Mouse (Mus musculus): Measurements from ENCODE around the gene Chn2.

The Chn2 gene

GRCm38 (mm10) chr6:54079881-54080280 lies 40.5 kb downstream of the Chn2 start:
- no peak for DNase-seq

- DNase-seq = no peak
Observed at GRCm38 (mm10) chr6:54080518-54081285, 41.3 kb downstream of the Chn2 start.

GRCm38 (mm10) chr6:54082576-54082975 lies 43.2 kb downstream of the Chn2 start:
- no peak for DNase-seq

- no peak for DNase-seq
Observed at GRCm38 (mm10) chr6:54084046-54084445, 44.7 kb downstream of the Chn2 start.

- no peak for DNase-seq
Observed at GRCm38 (mm10) chr6:54085009-54085408, 45.7 kb downstream of the Chn2 start.

- no peak for DNase-seq
Observed at GRCm38 (mm10) chr6:54088168-54088567, 48.8 kb downstream of the Chn2 start.

- no peak for DNase-seq
Observed at GRCm38 (mm10) chr6:54090822-54091221, 51.5 kb downstream of the Chn2 start.

- DNase-seq = no peak
Observed at GRCm38 (mm10) chr6:54092920-54093319, 53.6 kb downstream of the Chn2 start.

GRCm38 (mm10) chr6:54096147-54096761 lies 56.9 kb downstream of the Chn2 start:
- DNase-seq = no peak

GRCm38 (mm10) chr6:54096836-54097235 lies 57.5 kb downstream of the Chn2 start:
- DNase-seq = no peak

- DNase-seq = no peak
Observed at GRCm38 (mm10) chr6:54098339-54098738, 59.0 kb downstream of the Chn2 start.

- no peak for DNase-seq
Observed at GRCm38 (mm10) chr6:54099659-54100058, 60.3 kb downstream of the Chn2 start.

- no peak for DNase-seq
Observed at GRCm38 (mm10) chr6:54102210-54102609, 62.9 kb downstream of the Chn2 start.

- no peak for DNase-seq
Observed at GRCm38 (mm10) chr6:54103276-54103975, 64.1 kb downstream of the Chn2 start.

GRCm38 (mm10) chr6:54111416-54111984 lies 72.1 kb downstream of the Chn2 start:
- no peak for DNase-seq

GRCm38 (mm10) chr6:54113338-54113737 lies 74.0 kb downstream of the Chn2 start:
- no peak for DNase-seq

GRCm38 (mm10) chr6:54114412-54114811 lies 75.1 kb downstream of the Chn2 start:
- DNase-seq = no peak

- no peak for DNase-seq
Observed at GRCm38 (mm10) chr6:54116299-54116698, 76.9 kb downstream of the Chn2 start.

- DNase-seq = no peak
Observed at GRCm38 (mm10) chr6:54117001-54117591, 77.7 kb downstream of the Chn2 start.

GRCm38 (mm10) chr6:54118395-54118794 lies 79.0 kb downstream of the Chn2 start:
- DNase-seq = no peak

GRCm38 (mm10) chr6:54118897-54119296 lies 79.5 kb downstream of the Chn2 start:
- no peak for DNase-seq

GRCm38 (mm10) chr6:54119461-54119860 lies 80.1 kb downstream of the Chn2 start:
- DNase-seq = no peak

Data from thymus, postnatal 14 days (tissue).